Mouse (Mus musculus) kidney, postnatal 14 days (tissue): Measurements from ENCODE around the gene Pfdn5.

Experiments
- DNase-seq: peaks from one replicate; pipeline ENCODE4 v3.0.0; 2022; ENCODE audit warnings: mixed read lengths

Pfdn5 gene

DNA sequence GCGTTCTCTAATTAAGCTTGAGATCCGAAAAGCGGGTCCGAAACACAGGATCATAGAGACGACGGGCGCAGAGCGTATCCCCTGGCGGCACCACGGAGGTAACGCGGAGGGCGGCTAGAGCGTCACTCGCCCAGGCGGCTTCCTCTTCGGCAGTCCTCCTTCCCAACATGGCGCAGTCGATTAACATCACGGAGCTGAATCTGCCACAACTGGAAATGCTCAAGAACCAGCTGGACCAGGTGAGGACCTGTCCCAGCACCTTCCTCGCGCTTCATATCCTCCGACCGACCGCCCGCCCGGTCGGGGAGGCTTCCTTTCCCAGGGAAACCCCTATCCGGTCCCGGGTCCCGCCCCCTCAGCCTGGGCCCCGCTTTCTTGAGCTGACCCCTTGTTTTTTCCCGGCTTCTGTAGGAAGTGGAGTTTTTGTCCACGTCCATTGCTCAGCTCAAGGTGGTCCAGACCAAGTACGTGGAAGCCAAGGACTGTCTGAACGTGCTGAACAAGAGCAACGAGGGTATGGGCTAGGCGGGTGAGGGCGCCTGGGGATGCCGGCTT, at the start of gene Pfdn5:
Gene Pfdn5, plus strand, starts transcription at position 95 of the 555 bp plus-strand sequence.
- DNase-seq = peak; percentile 92

DNA sequence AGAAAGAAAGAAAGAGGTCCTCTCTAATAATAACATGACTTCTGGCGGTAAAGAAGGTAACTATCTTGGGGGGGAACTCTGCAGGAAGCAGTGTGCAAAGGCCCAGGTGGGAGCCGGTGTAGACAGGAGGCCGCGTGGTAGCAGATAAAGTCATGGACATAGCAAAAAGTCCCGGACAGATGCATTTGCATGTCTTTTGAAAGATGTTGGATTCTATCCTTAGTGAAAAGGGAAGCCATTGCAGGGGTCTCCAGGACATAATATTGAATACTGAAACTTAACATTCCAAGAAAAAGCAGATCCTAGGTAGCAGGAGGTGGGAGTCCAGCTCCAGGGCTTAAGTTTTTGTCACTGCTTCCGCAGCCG, 47.2 kb upstream of the Pfdn5 start:
- DNase-seq = no peak

DNA sequence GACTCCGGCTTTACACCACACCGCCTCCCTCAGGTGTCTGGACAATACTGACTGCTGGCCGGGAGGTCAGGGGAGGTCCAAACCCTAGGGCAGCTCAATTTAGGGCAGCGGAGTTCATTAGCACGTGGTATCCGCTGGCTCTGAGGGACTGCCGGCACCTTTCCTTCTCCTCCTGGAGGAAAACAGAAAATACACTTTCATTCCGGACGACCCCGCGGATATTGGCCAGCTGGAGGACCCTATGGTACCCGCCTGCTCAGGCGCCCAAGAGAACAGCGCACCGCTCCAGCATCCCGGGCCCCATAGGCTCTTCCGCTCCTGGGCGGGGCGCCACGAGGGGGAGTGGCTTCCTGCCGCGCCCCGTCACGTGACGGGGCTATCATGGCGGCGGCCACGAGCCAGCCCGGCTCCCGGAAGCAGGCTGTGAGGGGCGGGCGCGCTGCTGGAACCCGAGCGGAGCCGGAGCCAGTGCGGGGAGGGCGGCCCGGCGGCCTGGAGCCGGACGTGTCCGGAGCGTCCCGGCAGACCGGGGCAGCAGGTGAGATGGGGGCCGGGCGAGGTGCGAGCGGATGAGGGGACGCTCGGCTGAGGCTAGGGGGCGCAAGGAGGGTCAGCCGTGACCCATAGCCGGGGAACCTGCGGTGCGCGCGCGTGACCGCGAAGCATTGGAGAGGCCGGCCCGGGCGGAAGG, 46.7 kb upstream of the Pfdn5 start, which contains the start of gene Mfsd5:
Gene Mfsd5, plus strand, starts transcription at position 363 of the 691 bp plus-strand sequence.
- DNase-seq = peak; percentile 95

DNA sequence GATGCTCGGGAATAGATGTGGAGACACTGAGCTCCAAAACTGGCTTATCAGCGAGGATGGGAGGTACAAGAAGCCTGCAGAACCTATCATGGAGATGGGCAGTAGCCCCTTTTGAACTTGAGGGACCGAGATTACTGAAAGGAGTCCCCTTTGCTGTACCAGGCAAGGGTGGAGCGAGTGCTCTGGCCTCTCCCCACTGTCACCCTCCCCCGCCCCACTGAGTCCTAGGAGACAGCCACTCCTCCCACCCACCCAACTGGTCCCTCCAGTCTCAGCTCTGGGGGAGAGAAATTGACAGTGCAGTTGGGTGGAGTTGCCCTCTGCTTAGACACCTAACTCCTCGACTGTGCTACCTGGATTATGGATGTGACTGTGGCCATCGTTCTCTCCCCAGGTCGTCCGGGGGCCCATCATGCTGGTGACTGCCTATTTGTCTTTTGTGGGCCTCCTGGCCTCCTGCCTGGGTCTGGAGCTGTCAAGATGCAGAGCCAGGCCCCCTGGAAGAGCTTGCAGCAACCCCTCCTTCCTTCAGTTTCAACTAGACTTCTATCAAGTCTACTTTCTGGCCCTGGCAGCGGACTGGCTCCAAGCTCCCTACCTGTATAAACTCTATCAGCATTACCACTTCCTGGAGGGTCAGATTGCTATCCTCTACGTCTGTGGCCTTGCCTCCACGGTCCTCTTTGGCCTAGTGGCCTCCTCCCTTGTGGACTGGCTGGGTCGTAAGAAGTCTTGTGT, 46.0 kb upstream of the Pfdn5 start:
- no peak for DNase-seq

DNA sequence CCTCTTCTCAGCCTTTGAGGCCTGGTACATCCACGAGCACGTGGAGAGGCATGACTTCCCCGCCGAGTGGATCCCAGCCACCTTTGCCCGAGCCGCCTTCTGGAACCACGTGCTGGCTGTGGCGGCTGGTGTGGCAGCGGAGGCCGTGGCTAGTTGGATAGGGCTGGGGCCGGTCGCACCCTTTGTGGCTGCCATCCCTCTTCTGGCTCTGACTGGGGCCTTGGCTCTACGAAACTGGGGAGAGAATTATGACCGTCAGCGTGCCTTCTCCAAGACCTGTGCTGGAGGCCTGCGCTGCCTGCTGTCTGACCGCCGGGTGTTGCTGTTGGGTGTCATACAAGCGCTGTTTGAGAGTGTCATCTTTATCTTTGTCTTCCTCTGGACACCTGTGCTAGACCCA, 45.3 kb upstream of the Pfdn5 start:
- DNase-seq = no peak

DNA sequence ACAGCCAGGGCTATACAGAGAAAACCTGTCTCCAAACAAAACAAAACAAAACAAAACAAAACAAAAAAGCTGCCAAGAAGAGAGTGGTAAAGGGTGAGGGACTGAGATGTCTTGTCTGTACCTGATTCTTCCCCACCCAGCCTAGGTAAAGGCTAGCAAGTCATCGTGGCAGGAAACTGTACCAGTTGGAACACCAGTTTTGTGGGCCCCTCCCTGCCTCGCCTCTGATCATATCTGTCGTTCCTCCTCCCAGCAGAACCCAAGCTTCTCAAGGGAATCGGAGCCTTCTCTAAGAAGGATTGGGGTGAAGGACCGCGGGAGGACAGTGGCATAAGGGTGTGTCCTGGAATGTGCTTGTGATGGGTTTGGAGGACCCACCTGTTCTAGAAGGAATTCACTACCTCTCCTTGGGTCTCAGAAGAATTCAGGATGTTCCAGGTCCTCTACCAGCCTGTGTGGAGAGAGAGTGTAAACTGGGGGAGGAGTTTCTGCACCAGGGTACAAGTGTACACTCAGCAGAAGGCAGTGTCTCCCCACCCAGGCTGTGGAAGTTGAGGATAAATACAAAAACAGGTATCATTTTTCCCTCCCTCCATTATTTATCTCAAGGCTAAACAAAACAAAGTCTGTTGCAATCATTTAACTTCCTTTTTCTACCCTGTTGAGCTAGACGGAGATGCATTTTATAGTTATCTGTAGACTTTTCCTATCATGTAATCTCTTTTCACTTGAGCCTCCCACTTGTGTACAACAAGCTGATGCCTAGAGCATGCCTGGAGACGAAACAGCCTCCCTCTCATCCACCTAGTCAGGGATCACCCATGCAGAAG, 43.2 kb upstream of the Pfdn5 start:
- DNase-seq = no peak

DNA sequence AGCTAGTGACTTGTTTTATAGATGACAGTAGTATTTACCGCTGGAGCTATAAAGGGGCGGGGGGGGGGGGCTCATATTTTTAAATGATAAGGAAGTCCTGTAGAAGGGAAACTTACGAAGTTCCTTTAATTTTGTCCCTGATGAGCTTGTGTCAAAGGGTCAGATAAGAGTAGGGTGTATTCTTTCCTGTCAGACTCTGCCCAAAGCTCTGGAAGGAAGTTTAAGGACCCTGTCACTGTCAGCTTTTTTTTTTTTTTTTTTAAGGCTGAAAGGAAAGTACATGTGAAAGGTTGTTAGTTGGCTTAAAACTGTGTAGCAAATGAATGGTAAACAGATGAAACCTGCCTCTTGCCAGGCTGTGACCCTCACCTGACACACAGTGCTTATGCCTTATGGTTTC, 42.3 kb upstream of the Pfdn5 start:
- no peak for DNase-seq

DNA sequence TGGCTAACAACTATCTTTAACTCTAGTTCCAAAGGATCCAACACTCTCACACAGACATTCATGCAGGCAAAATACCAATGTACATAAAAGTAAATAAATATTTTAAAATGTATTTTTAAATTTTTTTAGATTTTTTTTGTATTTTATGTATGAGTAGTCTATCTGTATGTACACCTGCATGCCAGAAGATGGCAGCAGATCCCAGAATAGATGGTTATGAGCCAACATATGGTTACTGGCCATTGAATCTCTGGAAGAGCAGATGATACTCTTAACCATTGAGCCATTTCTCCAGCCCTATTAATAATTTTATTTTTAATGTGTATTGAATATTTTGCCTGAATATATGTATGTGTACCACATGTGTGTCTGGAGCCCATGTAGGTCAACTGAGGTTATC, 38.5 kb upstream of the Pfdn5 start:
- peak; percentile 63 for DNase-seq

DNA sequence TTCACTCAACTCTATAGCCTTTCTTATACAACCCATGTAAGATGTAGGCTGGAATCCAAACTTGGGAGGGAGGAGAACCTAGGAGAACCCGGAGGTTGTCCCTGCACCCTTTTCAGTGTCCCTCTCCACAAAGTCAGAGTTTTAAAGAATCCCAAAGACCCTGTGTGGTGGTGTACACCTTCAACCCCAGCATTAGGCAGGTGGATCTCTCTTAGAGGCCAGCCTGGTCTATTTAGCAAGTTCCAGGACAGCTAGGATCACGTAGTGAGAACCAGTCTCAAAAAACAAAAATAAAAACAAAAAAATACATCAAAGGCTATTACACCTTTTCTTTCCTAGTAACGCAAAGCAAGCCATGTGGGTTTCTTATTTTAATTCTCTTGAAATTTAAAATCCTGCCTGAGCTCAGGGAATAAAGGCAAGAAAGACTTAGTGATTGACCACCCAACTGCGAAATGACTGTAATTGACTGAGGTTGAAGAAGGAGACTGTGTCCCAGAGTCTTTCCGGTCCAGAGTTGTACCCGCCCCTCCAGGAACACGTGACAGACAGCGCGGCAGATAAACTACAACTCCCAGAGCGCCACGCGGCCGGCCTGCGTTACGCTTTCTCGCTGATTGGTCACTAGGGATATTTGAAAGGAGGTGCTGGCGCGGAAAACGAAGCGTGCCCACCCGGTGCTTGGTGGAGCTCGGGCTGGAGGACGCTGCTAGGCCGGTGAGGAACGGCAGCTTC, 30.1 kb upstream of the Pfdn5 start, which contains the start of gene Espl1:
Gene Espl1, plus strand, starts transcription at position 634 of the 735 bp plus-strand sequence.
- peak; percentile 96 for DNase-seq

DNA sequence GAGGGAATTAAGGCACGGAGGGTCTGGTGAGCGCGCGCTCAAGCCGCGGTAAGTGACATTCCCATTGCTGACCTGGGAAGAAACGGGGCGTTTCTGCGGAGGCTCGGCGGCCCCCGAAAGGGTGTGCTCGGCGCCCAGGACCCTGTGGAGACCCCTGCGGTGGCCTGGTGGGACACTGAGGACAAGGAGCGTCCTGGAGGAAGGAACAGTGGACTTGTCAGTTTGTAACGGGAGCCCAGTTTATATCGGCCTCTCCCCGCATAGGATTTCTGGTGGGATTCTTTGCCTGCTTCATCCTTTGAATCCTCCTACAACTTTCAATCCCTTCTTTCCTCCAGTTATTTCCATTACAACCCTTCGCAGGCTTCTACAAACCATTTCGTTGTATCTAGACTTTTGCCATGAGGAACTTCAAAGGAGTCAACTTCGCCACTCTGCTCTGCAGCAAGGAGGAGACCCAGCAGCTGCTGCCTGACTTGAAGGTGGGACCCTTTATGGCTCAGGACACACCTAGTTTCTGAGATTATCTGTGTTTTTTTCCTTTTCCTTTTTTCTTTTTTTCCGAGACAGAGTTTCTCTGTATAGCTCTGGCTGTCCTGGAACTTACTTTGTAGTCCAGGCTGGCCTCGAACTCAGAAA, 29.4 kb upstream of the Pfdn5 start:
- DNase-seq = no peak

DNA sequence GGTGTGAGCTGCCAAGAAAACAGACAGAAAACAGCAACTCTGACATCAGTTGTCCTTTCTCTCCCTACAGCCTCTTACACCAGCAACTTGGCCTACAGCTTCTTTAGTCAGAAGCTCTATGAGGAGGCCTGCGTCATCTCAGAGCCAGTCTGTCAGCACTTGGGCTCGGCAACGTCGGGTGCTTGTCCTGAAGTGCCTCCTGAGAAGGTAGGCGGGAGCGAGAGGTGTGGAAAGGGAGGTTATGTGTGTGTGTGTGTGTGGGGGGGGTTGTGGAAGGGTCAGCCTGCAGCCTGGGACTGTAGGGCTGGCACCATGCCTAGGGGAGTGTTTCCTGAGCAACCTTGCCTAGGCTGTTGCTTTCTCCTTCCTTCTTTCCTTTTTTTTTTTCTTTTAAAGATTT, 23.4 kb upstream of the Pfdn5 start:
- no peak for DNase-seq

DNA sequence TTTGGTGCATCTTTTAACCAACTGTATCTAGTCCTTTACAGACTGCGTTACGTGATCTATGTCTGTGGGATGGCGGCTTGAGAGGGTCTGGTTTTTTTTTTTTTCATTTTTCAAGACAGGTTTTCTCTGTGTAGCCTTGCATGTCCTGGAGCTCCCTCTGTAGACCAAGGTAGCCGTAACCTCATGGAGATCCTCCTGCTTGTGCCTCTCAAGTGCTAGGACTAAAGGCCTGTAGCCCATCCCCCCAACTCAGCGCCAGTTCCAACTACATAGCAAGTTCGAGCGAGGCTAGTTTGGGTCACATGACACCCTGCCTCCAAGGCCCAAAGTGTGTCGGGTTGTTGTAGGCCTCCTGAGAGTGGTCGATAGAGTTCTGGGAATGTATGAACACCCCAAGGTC, 17.2 kb upstream of the Pfdn5 start:
- no peak for DNase-seq

DNA sequence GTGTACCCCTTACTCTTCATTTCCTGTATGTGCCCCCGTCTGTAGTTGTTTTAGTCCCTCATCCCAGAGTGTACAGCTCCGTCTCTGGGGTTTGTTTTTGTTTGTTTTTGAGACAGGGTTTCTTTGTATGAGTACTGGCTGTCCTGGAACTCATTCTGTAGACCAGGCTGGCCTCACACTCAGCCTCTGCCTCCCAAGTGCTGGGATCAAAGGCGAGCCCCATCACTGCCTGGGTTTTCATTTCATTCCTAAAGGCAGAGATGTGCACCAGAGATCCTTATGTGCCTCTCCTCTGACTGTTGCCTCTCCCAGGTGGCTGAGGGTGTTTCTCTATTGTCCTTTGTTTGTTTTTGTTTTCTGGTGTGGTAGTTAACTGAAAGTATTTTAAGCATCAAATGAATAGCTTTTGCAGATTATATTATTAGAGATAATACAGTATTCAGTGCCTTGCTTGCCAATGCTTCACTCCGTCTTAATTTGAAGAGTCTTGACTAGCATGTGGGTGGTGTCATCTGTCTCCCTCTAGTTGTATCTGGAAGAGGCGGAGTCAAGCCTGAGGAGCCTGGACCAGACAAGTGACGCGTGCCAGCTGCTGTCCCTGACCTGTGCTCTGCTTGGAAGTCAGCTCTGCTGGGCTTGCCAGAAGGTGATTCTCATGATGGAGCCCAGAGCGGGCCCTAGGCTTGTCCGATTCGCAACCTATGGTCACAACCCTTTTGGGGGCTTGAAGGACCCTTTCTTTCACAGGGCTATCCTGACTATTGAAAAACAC, 15.7 kb upstream of the Pfdn5 start:
- peak; percentile 76 for DNase-seq

DNA sequence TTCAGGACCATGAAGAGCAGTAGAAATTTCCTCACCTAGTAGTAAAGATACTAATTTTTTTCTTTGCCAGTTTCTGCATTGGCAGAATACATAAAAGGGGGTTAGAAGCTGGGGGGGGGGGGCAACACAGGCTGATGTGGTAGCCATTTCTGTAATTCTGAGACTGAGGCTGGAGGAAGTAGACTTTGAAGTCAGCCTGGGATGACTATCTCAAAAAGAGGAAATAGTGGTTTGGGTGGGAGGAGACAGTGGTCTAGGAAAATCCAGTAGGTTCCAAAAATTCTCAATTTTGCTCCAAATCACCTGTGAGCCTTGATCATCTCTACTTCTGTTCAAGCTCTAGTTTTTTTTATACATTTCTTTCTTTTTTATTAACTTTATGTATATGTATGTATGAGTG, 14.4 kb upstream of the Pfdn5 start:
- no peak for DNase-seq

DNA sequence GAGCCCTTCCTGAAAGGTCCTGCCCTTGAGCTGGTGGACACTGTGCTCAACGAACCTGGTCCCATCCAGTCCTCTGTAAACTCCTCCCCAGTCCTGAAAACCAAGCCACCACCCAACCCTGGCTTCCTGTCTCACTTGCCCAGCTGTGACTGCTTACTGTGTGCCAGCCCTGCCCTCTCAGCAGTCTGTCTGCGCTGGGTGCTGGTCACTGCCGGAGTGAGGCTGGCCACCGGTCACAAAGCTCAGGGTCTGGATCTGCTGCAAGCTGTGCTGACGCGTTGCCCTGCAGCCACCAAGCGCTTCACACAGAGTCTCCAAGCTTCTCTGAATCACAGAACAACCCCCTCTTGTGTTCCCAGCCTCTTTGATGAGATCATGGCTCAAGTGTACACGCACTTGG, 10.6 kb upstream of the Pfdn5 start:
- no peak for DNase-seq

DNA sequence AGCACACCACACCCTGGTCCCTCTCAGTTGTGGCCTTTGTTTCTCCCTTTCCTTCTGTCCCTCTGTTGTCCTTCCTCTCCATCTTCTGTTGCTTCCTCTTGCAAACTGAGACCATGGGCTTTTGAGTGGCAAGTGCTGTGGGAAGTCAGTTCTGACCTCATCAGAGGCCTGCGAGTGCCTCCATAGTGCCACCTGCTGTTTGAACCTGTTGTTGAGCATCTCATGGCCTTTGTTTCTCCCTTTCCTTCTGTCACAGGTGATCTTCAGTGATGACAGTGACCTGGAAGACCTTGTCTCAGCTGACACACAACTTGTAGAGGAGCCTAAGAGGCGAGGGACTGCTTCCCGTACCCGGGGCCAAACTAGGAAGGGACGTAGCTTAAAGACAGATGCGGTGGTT, 9.7 kb upstream of the Pfdn5 start:
- DNase-seq = peak; percentile 75

DNA sequence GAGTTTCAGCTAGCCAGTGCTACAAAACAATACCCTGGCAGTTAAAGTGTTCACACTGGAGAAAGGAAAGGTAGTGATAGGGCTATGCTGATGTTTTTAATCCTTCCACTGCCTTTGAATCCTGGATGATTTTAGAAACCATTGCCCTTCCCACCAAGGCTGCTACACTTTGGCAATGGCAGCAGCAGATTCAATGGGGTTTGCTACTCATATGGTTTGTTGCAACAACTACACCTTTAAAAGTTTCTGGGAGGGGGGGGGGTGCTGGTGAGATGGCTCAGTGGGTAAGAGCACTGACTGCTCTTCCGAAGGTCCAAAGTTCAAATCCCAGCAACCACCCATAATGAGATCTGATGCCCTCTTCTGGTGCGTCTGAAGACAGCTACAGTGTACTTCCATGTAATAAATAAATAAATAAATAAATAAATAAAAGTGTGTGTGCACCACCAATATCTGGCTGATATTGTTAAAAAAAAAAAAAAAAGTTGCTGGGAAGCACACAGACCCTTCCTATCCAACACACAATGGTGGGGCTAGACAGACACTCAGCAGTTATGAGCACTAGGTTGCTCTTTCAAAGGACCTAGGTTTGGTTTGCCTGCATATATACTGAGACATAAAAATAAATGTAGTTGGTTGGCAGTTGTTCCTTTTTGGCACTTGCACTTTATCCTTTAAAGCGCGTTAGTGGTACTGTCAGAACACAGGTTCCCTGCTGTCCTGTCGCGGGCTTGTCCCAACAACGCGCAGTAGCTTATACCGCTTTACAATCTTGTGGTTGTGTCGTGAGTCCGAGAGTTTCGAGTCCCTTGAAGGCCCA, 1.1 kb upstream of the Pfdn5 start:
- peak; percentile 44 for DNase-seq

DNA sequence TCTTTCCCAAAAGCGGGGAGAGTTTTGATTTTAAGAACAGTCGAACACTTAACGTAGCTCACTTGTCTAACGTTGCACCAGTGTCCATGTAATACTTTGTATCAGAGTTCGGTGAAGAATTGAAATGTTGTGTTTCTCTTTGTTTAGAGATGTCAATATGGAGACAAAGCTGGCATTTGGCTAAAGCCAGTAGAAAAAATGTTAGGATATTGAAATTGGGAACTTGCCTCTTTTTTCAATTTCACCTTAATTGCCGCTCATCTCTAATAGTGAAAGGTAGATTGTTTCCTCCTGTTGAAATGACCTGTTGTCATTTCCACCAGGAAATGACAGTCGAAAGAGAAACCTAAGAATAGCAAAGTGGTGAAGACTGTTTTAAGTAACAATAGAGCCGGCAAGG, 976 bp downstream of the Pfdn5 start:
- no peak for DNase-seq

DNA sequence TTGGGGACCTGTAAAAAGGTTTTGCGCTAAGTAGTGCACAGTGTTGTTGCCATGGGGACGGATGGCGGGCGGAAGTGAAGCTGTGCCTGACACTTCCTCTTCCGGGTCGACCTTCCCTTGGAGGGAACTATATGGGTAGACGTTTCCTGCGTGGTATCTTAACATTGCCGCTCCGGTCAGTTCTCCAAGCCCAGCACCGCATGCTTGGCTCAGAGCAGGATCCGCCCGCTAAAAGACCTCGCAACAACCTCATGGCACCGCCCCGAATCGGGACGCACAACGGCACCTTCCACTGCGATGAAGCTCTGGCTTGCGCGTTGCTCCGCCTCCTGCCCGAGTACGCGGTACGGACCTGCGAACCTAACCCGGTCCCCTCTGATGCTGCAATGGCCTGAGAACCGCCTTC, 5.7 kb downstream of the Pfdn5 start, which contains the start of gene Myg1:
Gene Myg1, plus strand, starts transcription at position 100 of the 406 bp plus-strand sequence.
- peak; percentile 89 for DNase-seq

DNA sequence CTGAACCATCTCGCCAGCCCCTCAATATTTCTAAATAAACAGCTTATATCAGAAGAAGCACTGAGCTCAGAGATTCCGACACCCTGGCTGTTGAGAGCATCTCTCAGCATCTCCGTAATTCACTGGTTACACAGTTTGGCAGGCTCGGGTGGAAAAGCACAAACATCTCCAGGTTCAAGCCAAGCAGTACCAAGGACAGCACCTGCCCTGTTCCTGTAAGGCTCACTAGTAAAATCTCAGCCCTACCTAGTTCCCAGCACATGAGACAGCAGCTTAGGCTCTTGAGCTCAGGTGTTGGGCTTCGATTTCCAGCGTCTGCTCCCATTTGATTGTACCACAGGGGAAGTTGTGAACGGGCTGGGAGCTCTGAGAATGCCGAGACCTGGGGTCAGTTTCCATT, 9.3 kb downstream of the Pfdn5 start:
- no peak for DNase-seq
